In the genomic region with DNA sequence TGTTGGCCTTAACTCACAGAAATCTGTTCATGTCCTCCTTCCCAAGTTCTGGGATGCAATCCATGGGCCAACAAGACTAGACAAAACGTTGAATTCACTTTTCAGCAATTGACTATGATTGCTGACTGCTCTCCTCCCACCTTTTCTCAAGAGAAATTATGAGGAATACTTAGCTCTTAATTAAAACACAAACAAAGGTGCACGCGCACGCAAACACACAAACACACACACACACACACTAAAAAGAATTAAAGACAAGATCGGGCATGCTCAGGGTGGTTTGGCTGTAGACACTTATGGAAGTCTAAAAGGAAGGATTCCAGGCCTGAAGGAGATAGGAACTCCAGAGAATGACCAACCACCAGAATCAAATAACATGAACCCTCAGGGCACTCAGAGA, we compare ENCODE assay signal across 2 mouse cellular contexts. TPM values are rescaled to one million over a fixed set of nuclear protein-coding genes. Genes with fewer than 3 reads are reported as not detected.
"Had no signal": no experiment of that assay in that cellular context is flagged by ENCODE, and none has a peak within 500 bp of the region (broad histone marks: within the 10 kb centered on the region; RNA-seq: fewer than 3 reads in every experiment).

No protein-coding gene starts in this region.

RNA-seq across cellular contexts. Expression of a gene that starts 6.6 kb away (rescaled TPM):
- total RNA-seq: megakaryocyte, adult 5-6 weeks; megakaryocyte-erythroid progenitor cell, adult 5-6 weeks had no signal
